Mouse (Mus musculus): Measurements from ENCODE around the gene Myl12a.

The Myl12a gene

GRCm38 (mm10) chr17:71002744-71003094, at the start of gene Myl12a:
Gene Myl12a (minus strand): TSS chr17:71002878.
- in situ Hi-C loops (cut with MboI; ENCODE audit: unreplicated experiment in 2 of 2): no loop called here

GRCm38 (mm10) chr17:71049292-71049691, 46.6 kb upstream of the Myl12a start:
- in situ Hi-C loops (cut with MboI; ENCODE audit: unreplicated experiment in 2 of 2): loop anchor here in 1 of 2 experiments (5.0 to 25.0 kb wide), 2 partner anchors 67 to 1713 kb away; no protein-coding TSS in a partner anchor

GRCm38 (mm10) chr17:71046856-71047255, 44.2 kb upstream of the Myl12a start:
- in situ Hi-C loops (cut with MboI; ENCODE audit: unreplicated experiment in 2 of 2): loop anchor here in 1 of 2 experiments (5.0 to 25.0 kb wide), 2 partner anchors 65 to 1715 kb away; no protein-coding TSS in a partner anchor

GRCm38 (mm10) chr17:71045591-71045990, 42.9 kb upstream of the Myl12a start:
- in situ Hi-C loops (cut with MboI; ENCODE audit: unreplicated experiment in 2 of 2): loop anchor here in 1 of 2 experiments (5.0 to 25.0 kb wide), 2 partner anchors 63 to 1717 kb away; no protein-coding TSS in a partner anchor

- in situ Hi-C loops (cut with MboI; ENCODE audit: unreplicated experiment in 2 of 2): loop anchor here in 1 of 2 experiments (25.0 kb wide), 1 partner anchor 1720 kb away; no protein-coding TSS in a partner anchor
These were observed 40.0 kb upstream of the Myl12a start for GRCm38 (mm10) chr17:71042645-71043044.

GRCm38 (mm10) chr17:71040582-71040880, 37.9 kb upstream of the Myl12a start:
- in situ Hi-C loops (cut with MboI; ENCODE audit: unreplicated experiment in 2 of 2): loop anchor here in 1 of 2 experiments (25.0 kb wide), 1 partner anchor 1722 kb away; no protein-coding TSS in a partner anchor

- in situ Hi-C loops (cut with MboI; ENCODE audit: unreplicated experiment in 2 of 2): loop anchor here in 1 of 2 experiments (25.0 kb wide), 1 partner anchor 1722 kb away; no protein-coding TSS in a partner anchor
These were observed 37.3 kb upstream of the Myl12a start for GRCm38 (mm10) chr17:71039851-71040581.

GRCm38 (mm10) chr17:71038812-71039211, 36.1 kb upstream of the Myl12a start:
- in situ Hi-C loops (cut with MboI; ENCODE audit: unreplicated experiment in 2 of 2): loop anchor here in 1 of 2 experiments (25.0 kb wide), 1 partner anchor 1723 kb away; no protein-coding TSS in a partner anchor

- in situ Hi-C loops (cut with MboI; ENCODE audit: unreplicated experiment in 2 of 2): loop anchor here in 1 of 2 experiments (25.0 kb wide), 1 partner anchor 1725 kb away; no protein-coding TSS in a partner anchor
These were observed 34.5 kb upstream of the Myl12a start for GRCm38 (mm10) chr17:71037188-71037587.

GRCm38 (mm10) chr17:71034472-71034871, 31.8 kb upstream of the Myl12a start:
- in situ Hi-C loops (cut with MboI; ENCODE audit: unreplicated experiment in 2 of 2): loop anchor here in 1 of 2 experiments (25.0 kb wide), 1 partner anchor 1728 kb away; no protein-coding TSS in a partner anchor

- in situ Hi-C loops (cut with MboI; ENCODE audit: unreplicated experiment in 2 of 2): loop anchor here in 1 of 2 experiments (25.0 kb wide), 1 partner anchor 1730 kb away; no protein-coding TSS in a partner anchor
These were observed 30.0 kb upstream of the Myl12a start for GRCm38 (mm10) chr17:71032719-71033118.

GRCm38 (mm10) chr17:71027186-71027585, 24.5 kb upstream of the Myl12a start:
- in situ Hi-C loops (cut with MboI; ENCODE audit: unreplicated experiment in 2 of 2): loop anchor here in 1 of 2 experiments (25.0 kb wide), 1 partner anchor 1735 kb away; no protein-coding TSS in a partner anchor

GRCm38 (mm10) chr17:71025922-71026321, 23.2 kb upstream of the Myl12a start:
- in situ Hi-C loops (cut with MboI; ENCODE audit: unreplicated experiment in 2 of 2): loop anchor here in 1 of 2 experiments (25.0 kb wide), 1 partner anchor 1736 kb away; no protein-coding TSS in a partner anchor

- in situ Hi-C loops (cut with MboI; ENCODE audit: unreplicated experiment in 2 of 2): no loop called here
These were observed 21.4 kb upstream of the Myl12a start for GRCm38 (mm10) chr17:71024071-71024470.

GRCm38 (mm10) chr17:71022841-71023240, 20.2 kb upstream of the Myl12a start:
- in situ Hi-C loops (cut with MboI; ENCODE audit: unreplicated experiment in 2 of 2): no loop called here

GRCm38 (mm10) chr17:71019860-71020259, 17.2 kb upstream of the Myl12a start:
- in situ Hi-C loops (cut with MboI; ENCODE audit: unreplicated experiment in 2 of 2): no loop called here

GRCm38 (mm10) chr17:71019309-71019655, 16.6 kb upstream of the Myl12a start:
- in situ Hi-C loops (cut with MboI; ENCODE audit: unreplicated experiment in 2 of 2): no loop called here

- in situ Hi-C loops (cut with MboI; ENCODE audit: unreplicated experiment in 2 of 2): no loop called here
These were observed 16.1 kb upstream of the Myl12a start for GRCm38 (mm10) chr17:71018616-71019308.

GRCm38 (mm10) chr17:71018151-71018550, 15.5 kb upstream of the Myl12a start:
- in situ Hi-C loops (cut with MboI; ENCODE audit: unreplicated experiment in 2 of 2): no loop called here

GRCm38 (mm10) chr17:71017457-71017998, 14.8 kb upstream of the Myl12a start:
- in situ Hi-C loops (cut with MboI; ENCODE audit: unreplicated experiment in 2 of 2): no loop called here

- in situ Hi-C loops (cut with MboI; ENCODE audit: unreplicated experiment in 2 of 2): no loop called here
These were observed 12.2 kb upstream of the Myl12a start for GRCm38 (mm10) chr17:71014911-71015310.
